Mouse (Mus musculus): Measurements from ENCODE around the gene Supt6.

The Supt6 gene

DNA sequence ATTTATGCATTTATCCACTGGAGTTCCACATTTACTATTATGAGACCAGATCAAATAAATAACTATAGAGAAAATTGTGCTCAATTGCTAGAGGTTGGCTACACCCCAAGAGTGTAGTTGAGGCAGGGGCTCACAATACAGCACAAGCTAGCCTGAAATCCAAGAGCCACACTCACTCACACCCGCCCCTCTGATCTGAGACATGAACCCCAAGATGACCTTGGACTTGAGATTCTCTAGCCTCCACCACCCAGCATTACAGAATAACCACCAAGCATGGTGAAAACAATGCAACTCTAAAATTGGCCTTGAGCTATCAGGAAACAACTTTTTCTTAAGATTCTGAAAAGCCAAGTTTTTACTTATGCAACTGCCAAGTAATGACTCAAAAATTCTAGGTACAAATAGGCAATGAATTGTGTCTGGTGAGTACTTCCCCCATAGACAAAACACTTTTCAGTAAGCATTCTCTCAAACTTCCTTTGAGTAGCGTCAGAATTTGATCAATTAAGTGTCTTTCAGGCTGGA is 63.9 kb downstream of the Supt6 start:
- DNase-seq, result no peak

DNA sequence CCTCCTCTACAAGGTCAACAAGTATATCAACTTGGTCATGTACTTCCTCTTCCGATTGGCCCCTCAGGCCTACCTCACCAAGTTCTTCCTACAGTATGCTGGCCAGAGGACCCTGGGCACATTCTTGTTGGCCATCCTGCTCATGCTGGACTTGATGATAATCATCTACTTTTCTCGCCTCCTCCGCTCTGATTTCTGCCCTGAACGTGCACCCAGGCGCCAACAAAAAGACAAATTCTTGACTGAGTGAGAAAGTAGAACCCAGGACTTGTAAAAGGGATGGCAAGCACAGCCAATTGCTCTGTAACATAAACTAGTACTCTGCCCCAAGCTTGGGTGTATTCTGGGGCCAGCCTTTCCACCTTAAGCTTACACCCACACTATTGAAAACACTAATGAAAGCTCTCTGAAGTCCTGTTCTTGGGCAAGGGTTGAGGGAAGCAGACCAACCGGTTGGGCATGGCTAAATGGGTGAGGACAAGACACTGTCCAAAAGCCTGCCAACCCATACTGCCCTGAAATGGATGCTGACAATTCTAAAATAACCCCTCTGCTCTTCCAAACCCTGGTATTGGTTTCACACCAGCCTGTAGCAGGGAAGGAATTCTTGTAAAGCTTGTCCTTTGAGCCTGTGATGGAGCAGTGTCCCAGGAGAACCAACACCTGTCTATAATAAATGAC is 65.6 kb downstream of the Supt6 start:
- DNase-seq, result no peak

GRCm38 (mm10) chr11:78179438-78179999 is 66.3 kb downstream of the Supt6 start:
- no peak for DNase-seq

DNA sequence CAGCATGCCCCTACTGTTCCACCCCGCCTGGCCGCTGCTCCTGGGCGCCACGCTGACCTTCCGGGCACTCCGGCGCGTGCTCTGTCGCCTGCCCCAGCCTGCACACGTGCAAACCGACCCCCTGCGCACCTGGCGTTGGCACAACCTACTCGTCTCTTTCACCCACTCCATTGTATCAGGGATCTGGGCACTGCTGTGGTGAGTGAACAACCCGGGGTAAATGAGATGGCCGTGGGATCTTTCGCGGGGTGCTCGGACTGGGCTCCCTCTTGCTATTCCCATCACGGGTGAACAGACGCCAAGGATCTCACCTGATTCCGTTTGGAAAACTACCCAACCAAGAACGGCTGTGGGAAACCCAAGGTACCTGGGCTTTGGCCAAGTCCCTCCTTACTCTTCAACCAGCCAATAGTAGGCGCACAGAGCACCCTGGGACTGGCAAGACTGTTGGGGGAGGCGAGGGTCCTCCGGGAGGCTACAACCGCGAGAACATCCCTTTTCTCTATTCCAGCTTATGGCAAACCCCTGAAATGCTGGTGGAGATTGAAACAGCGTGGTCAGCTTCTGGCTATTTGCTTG is 66.8 kb downstream of the Supt6 start:
- DNase-seq, result peak; percentile 55

DNA sequence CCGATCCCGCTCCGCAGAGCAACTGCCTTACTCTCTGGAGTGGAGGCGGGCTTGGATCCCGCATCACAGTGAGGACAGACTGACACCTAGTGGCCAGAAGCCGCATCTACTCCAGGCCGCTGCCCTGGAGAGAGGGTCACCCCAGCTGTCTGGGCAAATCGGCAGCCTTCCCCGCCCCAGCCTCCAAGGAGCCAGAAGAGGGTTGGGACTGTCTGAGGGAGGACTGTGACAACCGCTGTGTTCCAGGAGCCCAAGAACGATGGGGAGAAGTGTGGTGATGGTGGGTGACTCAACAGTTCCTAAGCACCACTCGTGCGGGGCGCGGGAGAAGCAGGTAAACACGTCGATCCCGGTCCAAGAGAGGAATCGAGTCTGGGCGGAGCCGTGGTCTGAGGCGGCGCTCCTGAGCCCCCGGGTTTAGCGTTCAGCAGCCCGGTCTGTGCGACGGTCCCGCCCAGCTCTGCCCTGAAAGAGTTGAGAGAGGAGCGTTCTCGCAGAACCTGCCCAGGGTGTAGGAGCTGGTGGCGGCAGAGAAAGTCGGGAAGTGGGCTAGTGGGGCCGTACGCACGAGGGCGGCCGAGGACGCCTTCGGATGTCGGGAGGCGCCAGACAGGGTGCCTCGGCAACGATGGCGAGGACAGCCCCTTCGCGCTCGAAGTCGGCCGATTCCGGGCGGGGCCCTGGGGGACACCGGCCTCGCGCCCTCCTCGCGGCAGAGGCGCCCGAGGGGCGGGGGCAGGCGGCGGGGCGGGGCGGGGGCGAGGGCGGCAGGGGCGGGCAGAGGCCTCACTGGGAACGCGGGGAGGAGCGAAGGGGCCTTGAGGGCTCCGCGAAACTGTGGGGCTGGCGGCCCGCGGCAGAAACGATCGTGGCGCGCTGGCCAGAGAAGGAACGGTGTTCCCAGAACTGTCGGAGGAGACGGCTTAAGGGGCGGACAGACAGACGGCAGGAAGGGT is 67.6 kb downstream of the Supt6 start:
- peak; percentile 93 for DNase-seq

- DNase-seq, result no peak
Measured at GRCm38 (mm10) chr11:78177437-78177836, 68.3 kb downstream of the Supt6 start.

DNA sequence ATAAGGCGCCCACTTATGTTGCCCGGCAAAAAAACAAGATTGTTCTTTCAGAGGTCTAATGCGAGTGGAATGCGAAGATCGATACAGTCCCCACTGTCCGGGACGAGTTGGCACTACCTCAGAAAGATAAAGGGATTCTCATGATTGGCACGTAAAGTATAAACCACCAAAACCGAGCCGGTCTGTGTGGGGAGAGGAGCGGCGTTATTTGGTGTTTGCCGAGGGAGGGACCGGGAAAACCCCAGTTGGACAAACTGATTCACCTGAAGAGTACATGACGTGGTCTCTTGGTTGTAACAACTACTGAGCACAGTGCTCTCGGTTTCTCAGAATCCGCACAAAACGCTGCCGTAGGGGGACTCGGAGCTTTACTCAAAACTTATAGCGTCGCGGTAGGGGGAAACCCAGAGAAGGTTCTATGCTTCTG is 68.9 kb downstream of the Supt6 start:
- no peak for DNase-seq

GRCm38 (mm10) chr11:78176402-78176862 is 69.4 kb downstream of the Supt6 start, which contains the start of the genes Nek8 and Tlcd1:
TSS of gene Nek8 (minus strand) at chr11:78176675.
TSS of gene Tlcd1 (plus strand) at chr11:78176711.
- peak; percentile 97 for DNase-seq

DNA sequence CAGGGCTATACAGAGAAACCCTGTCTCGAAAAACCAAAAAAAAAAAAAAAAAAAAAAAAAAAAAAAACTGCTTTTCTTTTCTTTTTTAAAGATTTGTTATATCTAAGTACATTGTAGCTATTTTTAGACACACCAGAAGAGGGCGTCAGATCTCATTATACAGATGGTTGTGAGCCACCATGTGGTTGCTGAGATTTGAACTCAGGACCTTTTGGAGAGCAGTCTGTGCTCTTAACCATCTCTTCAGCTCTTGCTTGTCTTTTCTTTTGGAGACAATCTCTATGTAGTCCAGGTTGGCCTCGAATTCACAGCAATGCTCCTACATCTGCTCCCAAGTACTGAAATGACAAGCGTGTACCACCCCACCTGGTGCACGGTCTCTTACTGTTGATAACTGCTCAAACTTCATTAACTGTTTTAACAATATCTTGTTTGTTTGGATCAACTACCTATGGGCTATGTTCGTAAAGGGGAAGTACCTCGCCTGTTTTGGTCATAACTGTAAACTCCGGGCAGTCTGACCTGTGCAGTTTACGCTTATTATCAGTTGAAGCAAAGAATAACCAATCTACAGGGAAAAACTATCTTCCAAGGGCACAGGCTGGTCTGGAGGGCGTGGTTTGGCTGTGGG is 69.9 kb downstream of the Supt6 start:
- DNase-seq, result no peak

DNA sequence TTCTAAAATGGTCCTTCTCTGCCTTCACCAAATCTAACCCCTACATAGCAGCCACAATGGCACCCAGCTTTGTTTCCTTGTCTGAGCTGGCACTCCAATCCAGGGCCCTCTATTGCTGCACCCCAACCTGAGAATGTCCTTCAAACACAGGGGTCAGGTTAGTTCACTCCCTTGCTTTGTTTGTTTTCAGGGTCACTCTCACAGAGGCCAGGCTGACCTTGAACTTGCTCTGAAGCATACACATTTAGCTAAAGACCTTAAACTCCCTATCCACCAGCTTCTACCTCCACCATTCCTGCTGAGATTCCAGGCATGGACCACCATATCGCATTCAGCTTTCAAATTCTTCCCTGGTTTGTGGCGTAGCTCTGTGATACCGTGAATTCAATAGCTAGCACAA is 71.3 kb downstream of the Supt6 start:
- no peak for DNase-seq

GRCm38 (mm10) chr11:78172748-78173383 is 72.9 kb downstream of the Supt6 start:
- no peak for DNase-seq

GRCm38 (mm10) chr11:78172034-78172747 is 73.6 kb downstream of the Supt6 start:
- DNase-seq, result peak; percentile 45

DNA sequence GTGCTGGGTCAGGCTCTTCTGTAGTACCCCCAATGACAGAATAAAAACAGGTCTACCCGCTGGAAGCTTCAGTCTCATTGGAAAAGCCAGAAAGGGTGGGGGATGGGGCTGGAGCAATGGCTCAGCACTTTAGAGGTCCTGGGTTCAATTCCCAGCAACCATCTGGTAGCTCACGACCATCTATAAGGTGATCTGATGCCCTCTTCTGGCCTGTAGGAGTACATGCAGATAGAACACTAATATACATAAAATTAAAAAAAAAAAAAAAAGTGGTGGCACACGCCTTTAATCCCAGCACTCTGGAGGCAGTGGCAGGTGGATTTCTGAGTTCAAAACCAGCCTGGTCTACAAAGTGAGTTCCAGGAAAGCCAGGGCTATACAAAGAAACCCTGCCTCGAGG is 74.5 kb downstream of the Supt6 start:
- DNase-seq, result no peak

DNA sequence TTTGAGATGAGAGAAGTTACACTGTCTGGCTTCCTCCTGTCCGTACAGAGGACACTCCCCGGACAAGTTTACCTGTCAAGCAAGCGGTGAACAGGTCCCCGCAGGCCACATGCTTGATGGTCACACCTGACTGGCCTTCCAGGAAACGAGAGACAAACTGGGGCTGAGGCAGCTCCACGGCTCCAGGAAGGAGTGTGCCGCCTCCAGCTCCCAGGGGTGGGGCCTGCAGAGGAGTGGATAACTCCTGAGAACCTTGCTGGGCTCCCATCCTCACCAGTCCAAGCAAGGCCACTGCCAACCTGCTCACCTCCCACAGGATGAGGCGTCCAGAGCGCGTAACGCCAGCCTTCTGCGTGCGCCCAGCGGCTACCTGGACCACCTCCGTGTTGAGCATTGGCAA is 75.5 kb downstream of the Supt6 start:
- DNase-seq, result no peak

GRCm38 (mm10) chr11:78168541-78169468 is 77.0 kb downstream of the Supt6 start:
- peak; percentile 79 for DNase-seq

- DNase-seq, result no peak
Measured at GRCm38 (mm10) chr11:78167257-78167959, 78.4 kb downstream of the Supt6 start.

DNA sequence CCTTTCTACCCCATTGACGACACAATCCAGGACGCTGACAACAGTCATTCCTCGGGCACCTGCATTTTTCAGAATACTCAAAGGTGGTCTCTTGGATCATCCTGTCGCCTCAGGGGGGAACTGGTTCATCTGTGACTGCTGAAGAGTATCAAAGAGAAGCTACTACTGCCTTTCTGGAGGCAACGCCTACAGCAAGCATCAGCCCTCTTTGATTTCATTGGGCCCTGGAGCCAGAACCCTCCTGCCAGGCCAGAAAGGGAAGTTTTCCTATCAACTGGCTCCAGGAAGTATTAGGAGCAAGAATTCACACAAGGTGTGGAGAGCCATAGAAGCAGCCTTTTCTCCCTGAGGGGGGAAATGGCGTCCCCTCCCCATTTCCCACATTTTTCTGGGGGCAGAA is 79.1 kb downstream of the Supt6 start:
- no peak for DNase-seq

- no peak for DNase-seq
Measured at GRCm38 (mm10) chr11:78166161-78166560, 79.6 kb downstream of the Supt6 start.

GRCm38 (mm10) chr11:78165761-78166109 is 80.1 kb downstream of the Supt6 start:
- DNase-seq, result no peak
